Mouse (Mus musculus) CH12.LX (cell line): Measurements from ENCODE around the gene Csnk1g1. TPM values are rescaled to one million over a fixed set of nuclear protein-coding genes. Genes with fewer than 3 reads are reported as not detected.

Experiments used
- DNase-seq: peaks from one replicate; pipeline ENCODE4 v3.0.0-alpha.2; 2013; ENCODE audit errors: extremely low read depth
- H3K27ac ChIP-seq: 2 replicates; pipeline ENCODE4 v1.5.1; 2012; ENCODE audit warnings: low read depth, mild to moderate bottlenecking, control low read depth, moderate library complexity; ENCODE audit not compliant: insufficient read depth
- H3K27me3 ChIP-seq: replicated peaks from 2 replicates; pipeline ENCODE3; 2012; ENCODE audit warnings: inconsistent platforms
- H3K36me3 ChIP-seq, 2 experiments: replicated peaks in 1 of 2; 2 replicates each; pipeline versions ENCODE3 to v1.6.1; 2012; ENCODE audit warnings: inconsistent platforms in 1 of 2, low read length in 1 of 2, mild to moderate bottlenecking in 1 of 2, mixed read lengths in 1 of 2, moderate library complexity in 1 of 2; ENCODE audit not compliant: control insufficient read depth in 1 of 2, insufficient read depth in 1 of 2
- H3K4me1 ChIP-seq, 2 experiments: 2 replicates each; pipeline ENCODE4 v1.6.1; 2012; ENCODE audit warnings: inconsistent platforms in 1 of 2, moderate library complexity in 1 of 2; ENCODE audit not compliant: insufficient read depth in 2 of 2, control insufficient read depth in 1 of 2
- H3K4me2 ChIP-seq: 2 replicates; pipeline ENCODE4 v1.6.1; 2012; ENCODE audit warnings: low read depth, mild to moderate bottlenecking, control low read depth; ENCODE audit not compliant: poor library complexity, insufficient read depth, severe bottlenecking
- H3K4me3 ChIP-seq, 3 experiments: fragments of 150-350 bp in 1 of 3; sonication (generic) in 1 of 3; replicated peaks in 1 of 3; 2 replicates each; pipeline versions ENCODE3 to v1.5.1; 2011 to 2012; ENCODE audit warnings: low read depth in 2 of 3, low read length in 2 of 3, mild to moderate bottlenecking in 2 of 3, moderate library complexity in 2 of 3, control low read depth in 1 of 3, improper control_type of control experiment in 1 of 3, inconsistent platforms in 1 of 3, mixed read lengths in 1 of 3; ENCODE audit not compliant: poor library complexity in 1 of 3
- H3K79me2 ChIP-seq: replicated peaks from 2 replicates; pipeline ENCODE4 v1.6.1; 2012; ENCODE audit warnings: mild to moderate bottlenecking, moderate library complexity; ENCODE audit not compliant: control insufficient read depth, poor library complexity, insufficient read depth, severe bottlenecking; ENCODE audit errors: extremely low read depth
- H3K9ac ChIP-seq: 2 replicates; pipeline ENCODE4 v1.6.1; 2012; ENCODE audit warnings: low read depth, mild to moderate bottlenecking, control low read depth, moderate library complexity; ENCODE audit not compliant: insufficient read depth
- H3K9me3 ChIP-seq: replicated peaks from 2 replicates; pipeline ENCODE3; 2012; ENCODE audit warnings: low read length, inconsistent platforms, mixed read lengths
- BHLHE40 ChIP-seq: IDR thresholded peaks from 2 replicates; pipeline ENCODE4 v1.6.1; 2011; ENCODE audit warnings: mild to moderate bottlenecking, low read depth, low read length, improper control_type of control experiment
- CHD1 ChIP-seq: IDR thresholded peaks from 2 replicates; pipeline ENCODE4 v1.6.1; 2012; ENCODE audit warnings: low read depth, low read length, improper control_type of control experiment, inconsistent platforms
- CHD2 ChIP-seq: IDR thresholded peaks from 2 replicates; pipeline ENCODE4 v1.6.1; 2011; ENCODE audit warnings: low read length, improper control_type of control experiment
- CTCF ChIP-seq, 2 experiments: IDR thresholded peaks in 1 of 2; conservative IDR thresholded peaks in 1 of 2; 2 replicates each; pipeline ENCODE4 v1.5.1; 2011 to 2012; ENCODE audit warnings: low read depth in 2 of 2, low read length in 2 of 2, improper control_type of control experiment in 1 of 2, inconsistent platforms in 1 of 2, mild to moderate bottlenecking in 1 of 2, moderate library complexity in 1 of 2
- ELF1 ChIP-seq: IDR thresholded peaks from 2 replicates; pipeline ENCODE4 v1.6.1; 2014; ENCODE audit warnings: low read depth, mild to moderate bottlenecking, inconsistent platforms, low read length, improper control_type of control experiment
- ETS1 ChIP-seq: conservative IDR thresholded peaks from 2 replicates; pipeline ENCODE4 v1.6.1; 2012; ENCODE audit warnings: low read depth, mild to moderate bottlenecking, inconsistent platforms, low read length, improper control_type of control experiment, moderate library complexity
- GABPA ChIP-seq: IDR thresholded peaks from 2 replicates; pipeline ENCODE4 v1.6.1; 2012; ENCODE audit warnings: low read depth, low read length, improper control_type of control experiment, inconsistent platforms; ENCODE audit not compliant: insufficient replicate concordance
- HCFC1 ChIP-seq: IDR thresholded peaks from 2 replicates; pipeline ENCODE4 v1.6.1; 2012; ENCODE audit warnings: low read depth, mild to moderate bottlenecking, inconsistent platforms, low read length, improper control_type of control experiment
- IRF4 ChIP-seq: IDR thresholded peaks from 2 replicates; pipeline ENCODE4 v1.6.1; 2014; ENCODE audit warnings: low read depth, mild to moderate bottlenecking, inconsistent platforms, low read length, improper control_type of control experiment
- KAT2A ChIP-seq: IDR thresholded peaks from 2 replicates; pipeline ENCODE4 v1.6.1; 2012; ENCODE audit warnings: low read length, improper control_type of control experiment, inconsistent platforms; ENCODE audit not compliant: insufficient replicate concordance
- MAX ChIP-seq: IDR thresholded peaks from 2 replicates; pipeline ENCODE4 v1.6.1; 2011; ENCODE audit warnings: low read length, improper control_type of control experiment
- MAZ ChIP-seq: IDR thresholded peaks from 2 replicates; pipeline ENCODE4 v1.6.1; 2012; ENCODE audit warnings: low read depth, mild to moderate bottlenecking, inconsistent platforms, low read length, improper control_type of control experiment, moderate library complexity
- MEF2A ChIP-seq: IDR thresholded peaks from 2 replicates; pipeline ENCODE4 v1.6.1; 2014; ENCODE audit warnings: low read depth, mild to moderate bottlenecking, inconsistent platforms, low read length, improper control_type of control experiment, borderline replicate concordance
- MXI1 ChIP-seq: IDR thresholded peaks from 2 replicates; pipeline ENCODE4 v1.6.1; 2011; ENCODE audit warnings: mild to moderate bottlenecking, low read depth, low read length, improper control_type of control experiment
- MYC ChIP-seq: IDR thresholded peaks from 2 replicates; pipeline ENCODE4 v1.6.1; 2011; ENCODE audit warnings: low read depth, mild to moderate bottlenecking, improper control_type of control experiment, low read length
- NELFE ChIP-seq: IDR thresholded peaks from 2 replicates; pipeline ENCODE4 v1.6.1; 2011; ENCODE audit warnings: low read depth, low read length, improper control_type of control experiment
- NRF1 ChIP-seq: IDR thresholded peaks from 2 replicates; pipeline ENCODE4 v1.6.1; 2014; ENCODE audit warnings: low read depth, mild to moderate bottlenecking, inconsistent platforms, low read length, improper control_type of control experiment, moderate library complexity
- POLR2A ChIP-seq: IDR thresholded peaks from 2 replicates; pipeline ENCODE4 v1.6.1; 2011; ENCODE audit warnings: low read depth, mild to moderate bottlenecking, improper control_type of control experiment, low read length
- POLR2AphosphoS2 ChIP-seq: IDR thresholded peaks from 2 replicates; pipeline ENCODE4 v1.6.1; 2011; ENCODE audit warnings: low read depth, low read length, improper control_type of control experiment
- RAD21 ChIP-seq: IDR thresholded peaks from 2 replicates; pipeline ENCODE4 v1.6.1; 2011; ENCODE audit warnings: low read depth, mild to moderate bottlenecking, low read length, improper control_type of control experiment, moderate library complexity
- SIN3A ChIP-seq: IDR thresholded peaks from 2 replicates; pipeline ENCODE4 v1.6.1; 2012; ENCODE audit warnings: low read length, improper control_type of control experiment, inconsistent platforms
- SMC3 ChIP-seq: IDR thresholded peaks from 2 replicates; pipeline ENCODE4 v1.6.1; 2011; ENCODE audit warnings: low read depth, low read length, improper control_type of control experiment
- TBP ChIP-seq: conservative IDR thresholded peaks from 2 replicates; pipeline ENCODE4 v1.6.1; 2011; ENCODE audit warnings: low read depth, low read length, improper control_type of control experiment
- TCF12 ChIP-seq: IDR thresholded peaks from 2 replicates; pipeline ENCODE4 v1.6.1; 2014; ENCODE audit warnings: low read depth, mild to moderate bottlenecking, inconsistent platforms, low read length, improper control_type of control experiment
- UBTF ChIP-seq: IDR thresholded peaks from 2 replicates; pipeline ENCODE4 v1.6.1; 2012; ENCODE audit warnings: low read depth, mild to moderate bottlenecking, inconsistent platforms, low read length, improper control_type of control experiment, moderate library complexity
- USF1 ChIP-seq: IDR thresholded peaks from 2 replicates; pipeline ENCODE4 v1.6.1; 2014; ENCODE audit warnings: low read depth, mild to moderate bottlenecking, inconsistent platforms, low read length, improper control_type of control experiment
- USF2 ChIP-seq: conservative IDR thresholded peaks from 2 replicates; pipeline ENCODE4 v1.6.1; 2011; ENCODE audit warnings: low read depth, low read length, improper control_type of control experiment
- ZC3H11A ChIP-seq: IDR thresholded peaks from 2 replicates; pipeline ENCODE4 v1.6.1; 2012; ENCODE audit warnings: low read depth, mild to moderate bottlenecking, inconsistent platforms, low read length, improper control_type of control experiment
- ZKSCAN1 ChIP-seq: IDR thresholded peaks from 2 replicates; pipeline ENCODE4 v1.6.1; 2012; ENCODE audit warnings: low read depth, inconsistent platforms, low read length, improper control_type of control experiment, borderline replicate concordance
- ZMIZ1 ChIP-seq: IDR thresholded peaks from 2 replicates; pipeline ENCODE4 v1.6.1; 2012; ENCODE audit warnings: low read depth, mild to moderate bottlenecking, inconsistent platforms, low read length, improper control_type of control experiment
- ZNF384 ChIP-seq: IDR thresholded peaks from 2 replicates; pipeline ENCODE4 v1.6.1; 2012; ENCODE audit warnings: low read depth, low read length, improper control_type of control experiment, inconsistent platforms
- dilution Hi-C: fragments of 300-500 bp; cut with MboI; formaldehyde crosslinking; loops from 2 replicates; pipeline ENCODE4 v1.14.3; 2020; ENCODE audit warnings: low sequenced_read_pairs; ENCODE audit not compliant: extremely low pct_unique_long_range_greater_than_20kb, extremely low pct_ligation_motif_present
- in situ Hi-C: fragments of 300-500 bp; cut with MboI; formaldehyde crosslinking; loops from 3 replicates; pipeline ENCODE4 v1.14.3; 2019; ENCODE audit warnings: low sequenced_read_pairs, low pct_ligation_motif_present, low pct_unique_long_range_greater_than_20kb, mixed read lengths
- polyA plus RNA-seq: library from polyadenylated mRNA; unstranded; fragments of >175 nt; gene quantifications from 2 replicates; pipeline ENCODE4 v1.2.1, GENCODE M21; 2012; ENCODE audit warnings: low read depth; ENCODE audit not compliant: insufficient read length
- total RNA-seq, 2 experiments: library from RNA; depleted of rRNA; stranded (reverse); fragments of 300-350 nt in 1 of 2; fragments of >200 nt in 1 of 2; gene quantifications; 2 replicates each; pipeline ENCODE4 v1.2.3; 2012 to 2014

Gene Csnk1g1
- total and polyA plus RNA-seq, 3 experiments: 11.7 to 16.0 (median 12.3) TPM

DNA sequence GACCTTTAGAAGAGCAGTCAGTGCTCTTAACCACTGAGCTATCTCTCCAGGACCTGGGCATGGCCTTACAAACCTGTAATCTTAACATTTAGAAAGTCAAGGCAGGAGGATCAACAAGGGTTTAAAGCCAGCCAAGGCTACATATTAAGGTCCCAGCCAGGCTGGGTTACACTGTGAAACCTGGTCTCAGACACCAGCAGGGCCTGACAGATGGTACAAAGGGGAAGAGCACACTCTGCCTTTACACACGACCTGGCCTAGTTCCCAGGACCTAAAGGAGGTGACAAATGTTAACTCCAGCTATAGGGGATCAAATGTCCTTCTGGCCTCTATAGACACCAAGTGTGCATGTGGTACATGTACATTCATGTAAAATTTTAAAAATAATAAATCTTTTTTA is 49.1 kb upstream of the Csnk1g1 start (continued):
- TF ChIP-seq CHD2: no peak

DNA sequence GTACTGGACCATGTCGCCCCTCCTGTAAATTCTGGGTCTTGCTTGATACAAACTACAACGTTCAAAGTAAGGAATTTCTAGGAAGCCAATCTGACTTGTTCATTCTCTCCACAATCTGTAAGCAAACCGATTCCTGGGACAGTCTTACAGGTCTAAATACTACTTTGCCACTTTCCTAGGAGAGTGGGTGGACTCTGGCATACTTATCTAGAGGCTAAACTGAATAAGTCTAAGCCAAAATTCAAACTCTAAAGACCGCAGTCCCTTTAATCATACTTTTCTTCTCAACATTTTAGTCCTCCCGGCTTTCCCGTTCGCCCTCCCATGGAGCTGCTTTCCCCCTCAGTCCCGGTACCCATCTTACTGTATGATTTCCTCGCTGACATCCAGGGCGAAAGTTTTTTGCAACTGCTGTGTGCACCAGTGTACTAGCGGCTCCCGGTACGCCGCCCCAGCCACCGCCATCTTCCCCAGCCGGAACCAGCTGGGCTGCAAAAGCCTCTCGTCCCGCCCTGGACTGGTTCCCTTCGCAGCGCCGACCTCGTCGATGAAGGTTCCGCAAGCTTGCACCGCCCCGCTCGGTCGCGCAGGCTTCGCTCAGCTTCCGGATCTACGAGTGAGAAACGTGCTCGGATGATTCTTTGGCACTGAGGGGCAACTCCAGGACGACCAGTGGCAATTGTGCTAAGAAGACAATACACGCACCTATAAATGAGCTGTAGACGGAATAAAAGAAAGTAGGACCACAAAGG is 24.0 kb upstream of the Csnk1g1 start:
- peak; percentile 91 for DNase-seq
- H3K27me3 ChIP-seq: no peaks in the 10 kb centered on the region
- in situ Hi-C loops (no loop called here), dilution Hi-C loops (no loop called here)
- peaks cover 0 to 12% of the 10 kb centered on the region in 2 experiments for H3K36me3 ChIP-seq
- H3K79me2 ChIP-seq: no peaks in the 10 kb centered on the region; the same call in none of the 2 replicates
- peak overlapping the region; percentile 69 to 99 (median 78) for H3K4me3 ChIP-seq
- no peak overlapping the region for H3K27ac ChIP-seq
- H3K4me2 ChIP-seq: peak overlapping the region; percentile 92
- TF ChIP-seq MEF2A (peak; percentile 90; the same call in 1 of the 2 replicates), NRF1 (peak; percentile 73), MYC (peak; percentile 98), RAD21 (no peak), SMC3 (no peak), SIN3A (peak; percentile 100), GABPA (no peak; the same call in 1 of the 2 replicates), UBTF (peak; percentile 83; the same call in 1 of the 2 replicates), CTCF (conservative IDR thresholded peaks at IDR 0.05 in 1 of 2, IDR thresholded peaks at IDR 0.05 in 1 of 2; ENCODE audit: low read depth in 2 of 2, low read length in 2 of 2) (no peak), CHD1 (no peak), BHLHE40 (peak; percentile 96), MXI1 (peak; percentile 95), CHD2 (no peak; the same call in 1 of the 2 replicates), USF2 (peak; percentile 21; the same call in 1 of the 2 replicates), HCFC1 (peak; percentile 95), ZNF384 (no peak), TBP (peak; percentile 87), MAX (peak; percentile 96), ZC3H11A (no peak), ZKSCAN1 (no peak), IRF4 (peak; percentile 67), POLR2AphosphoS2 (peak; percentile 91), NELFE (peak; percentile 83), TCF12 (peak; percentile 98), USF1 (no peak), KAT2A (peak; percentile 93), POLR2A (peak; percentile 93), ZMIZ1 (peak; percentile 70), ELF1 (peak; percentile 92), MAZ (no peak), ETS1 (peak; percentile 75)
- H3K9me3 ChIP-seq: no peaks in the 10 kb centered on the region
- H3K4me1 ChIP-seq: peaks cover 0 to 11% of the 10 kb centered on the region in 2 experiments; a peak in 2 of 4 replicates
- H3K9ac ChIP-seq: peak overlapping the region; percentile 90
